Mouse (Mus musculus) limb, embryonic 12.5 days (tissue): Measurements from ENCODE around the gene Espl1. TPM values are rescaled to one million over a fixed set of nuclear protein-coding genes. Genes with fewer than 3 reads are reported as not detected.

Source experiments
- ATAC-seq: fragments of 200-750 bp; cut with Nextera tagmentation; 2 replicates; pipeline ENCODE4 v1.8.0; 2017; ENCODE audit warnings: low read depth, moderate TSS enrichment; ENCODE audit not compliant: insufficient number of reproducible peaks, insufficient read depth, low FRiP score, low TSS enrichment
- H3K27ac ChIP-seq: fragments of 300-500 bp; sonication (generic); 2 replicates; pipeline ENCODE4 v1.5.1; 2016; ENCODE audit warnings: mild to moderate bottlenecking, moderate library complexity
- H3K27me3 ChIP-seq: fragments of 300-500 bp; sonication (generic); 2 replicates; pipeline ENCODE4 v1.6.1; 2016; ENCODE audit warnings: mild to moderate bottlenecking, moderate library complexity
- H3K36me3 ChIP-seq: fragments of 300-500 bp; sonication (generic); 2 replicates; pipeline ENCODE4 v1.6.1; 2016; ENCODE audit warnings: mild to moderate bottlenecking, moderate library complexity
- H3K4me1 ChIP-seq: fragments of 300-500 bp; sonication (generic); replicated peaks from 2 replicates; pipeline ENCODE4 v1.6.1; 2016
- H3K4me2 ChIP-seq: fragments of 300-500 bp; sonication (generic); 2 replicates; pipeline ENCODE4 v1.6.1; 2016; ENCODE audit warnings: mild to moderate bottlenecking, moderate library complexity
- H3K4me3 ChIP-seq: fragments of 300-500 bp; sonication (generic); replicated peaks from 2 replicates; pipeline ENCODE4 v1.5.1; 2016; ENCODE audit warnings: mild to moderate bottlenecking
- H3K9ac ChIP-seq: fragments of 300-500 bp; sonication (generic); replicated peaks from 2 replicates; pipeline ENCODE4 v1.6.1; 2016; ENCODE audit warnings: mild to moderate bottlenecking, moderate library complexity
- H3K9me3 ChIP-seq: fragments of 300-500 bp; sonication (generic); 2 replicates; pipeline ENCODE4 v1.6.1; 2016; ENCODE audit warnings: mild to moderate bottlenecking, moderate library complexity
- WGBS: fragments of 180-500 bp; shearing (Covaris S2); methylation state at CpG from one replicate; pipeline ENCODE4 v1.1.7; 2016; 5-methylcytosine and 5-hydroxymethylcytosine counted together
- polyA plus RNA-seq: library from polyadenylated mRNA; unstranded; fragments of >200 nt; fragmentation: Nextera tagmentation; extraction: Ambion mirVana; gene quantifications from 2 replicates; pipeline ENCODE4 v1.2.1, GENCODE M21; 2016

Espl1 gene
- polyA plus RNA-seq, 1 experiment from 2014 or later: 49.3 TPM

DNA sequence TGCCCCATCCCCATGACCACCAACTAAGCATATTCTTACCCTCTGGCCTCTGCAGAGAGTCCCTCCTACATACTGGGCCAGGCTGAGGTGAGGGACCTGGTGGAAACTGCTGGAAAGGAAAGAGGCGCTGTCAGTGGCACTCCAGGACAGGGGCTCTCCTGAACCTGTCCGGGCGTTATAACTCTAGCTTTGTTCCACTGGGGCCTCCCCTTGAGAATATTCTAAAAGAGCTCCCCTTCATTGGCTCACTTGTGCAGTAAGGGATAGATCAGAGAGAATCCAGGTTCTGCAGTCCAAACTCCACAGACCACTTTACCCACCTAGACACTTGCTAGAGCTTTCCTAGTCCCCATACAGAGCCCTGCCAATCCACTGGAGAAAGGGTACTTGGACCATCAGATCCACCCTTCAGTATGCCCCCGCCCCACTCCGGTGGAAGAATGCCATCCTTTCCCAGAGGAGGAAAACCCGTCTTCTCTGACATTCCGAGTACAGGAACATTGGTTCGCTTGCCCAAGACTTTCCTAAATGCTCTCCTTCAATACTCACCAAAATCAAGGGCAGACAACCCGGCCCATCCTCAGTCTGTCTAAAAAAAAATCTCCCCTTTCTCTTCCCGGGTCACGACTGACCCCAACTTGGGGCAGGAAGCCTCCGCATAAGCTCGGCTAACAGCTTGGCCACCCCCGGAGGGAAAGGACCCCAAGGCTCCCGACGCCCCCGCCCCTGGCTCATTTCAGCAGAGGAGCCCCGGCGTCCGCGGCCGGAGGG lies 39.5 kb upstream of the Espl1 start:
- peak overlapping the region; percentile 92 for H3K4me2 ChIP-seq
- 5% methylated on average over 22 of the region's 22 CpGs for WGBS

DNA sequence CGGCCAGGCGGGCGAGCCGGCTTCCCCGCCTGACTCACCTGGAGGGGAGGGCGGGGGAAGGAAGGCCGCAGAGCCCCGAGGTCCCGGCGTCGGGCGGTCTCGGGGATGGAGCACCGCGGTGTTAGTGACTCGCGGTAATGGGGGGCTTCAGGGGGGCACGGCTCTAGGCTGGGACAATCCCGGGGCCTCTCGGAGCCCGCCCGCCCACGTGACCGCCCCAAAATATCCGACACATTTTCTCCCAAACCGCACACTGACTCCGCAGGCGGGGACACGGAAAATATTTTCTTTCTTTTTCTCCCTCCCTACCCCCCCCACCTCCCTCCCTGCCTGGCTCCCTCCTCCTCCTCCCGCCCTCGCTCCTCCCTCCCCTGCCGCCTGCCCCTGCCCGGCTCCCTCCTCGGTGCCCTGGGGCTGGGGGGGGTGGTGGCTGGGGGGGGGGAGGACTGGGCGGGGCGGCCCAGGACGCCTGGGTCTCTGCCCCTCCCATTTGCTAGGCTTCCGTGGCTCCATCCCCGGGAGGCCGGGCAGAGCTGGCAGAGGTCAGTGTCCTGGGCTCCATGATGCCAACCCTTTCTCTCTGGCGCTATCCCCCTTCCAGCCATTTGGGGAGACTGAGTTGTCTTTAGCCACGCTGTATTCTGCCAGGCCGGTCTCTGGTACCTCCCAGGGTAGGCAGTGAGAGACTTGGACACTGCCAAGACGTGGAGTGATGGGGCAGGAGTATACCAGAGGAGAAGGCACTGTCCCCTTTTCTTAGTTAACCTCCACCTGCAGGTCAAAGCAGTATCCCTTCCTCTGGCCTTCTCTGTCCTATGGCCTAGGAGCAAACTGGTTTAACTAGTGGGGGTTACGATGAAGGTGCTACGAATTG lies 38.6 kb upstream of the Espl1 start, which contains the start of gene Rarg:
Gene Rarg (minus strand): TSS at position 316 of the 874 bp plus-strand sequence.
- H3K27ac ChIP-seq: peak within 1 kb of the TSS; percentile 99
- peak; percentile 39 for ATAC-seq
- WGBS: under 1% methylated on average over 32 of the region's 46 CpGs

More for the DNA sequence above, 39.5 kb upstream of the Espl1 start:
- no peak for ATAC-seq
- Histone ChIP-seq H3K36me3 (peaks cover 29% of the 10 kb centered on the region), H3K27me3 (no peaks in the 10 kb centered on the region), H3K4me1 (peaks cover 80% of the 10 kb centered on the region), H3K9ac (peak overlapping the region; percentile 93), H3K9me3 (no peaks in the 10 kb centered on the region), H3K4me3 (peak overlapping the region; percentile 82), H3K27ac (peak overlapping the region; percentile 99)

DNA sequence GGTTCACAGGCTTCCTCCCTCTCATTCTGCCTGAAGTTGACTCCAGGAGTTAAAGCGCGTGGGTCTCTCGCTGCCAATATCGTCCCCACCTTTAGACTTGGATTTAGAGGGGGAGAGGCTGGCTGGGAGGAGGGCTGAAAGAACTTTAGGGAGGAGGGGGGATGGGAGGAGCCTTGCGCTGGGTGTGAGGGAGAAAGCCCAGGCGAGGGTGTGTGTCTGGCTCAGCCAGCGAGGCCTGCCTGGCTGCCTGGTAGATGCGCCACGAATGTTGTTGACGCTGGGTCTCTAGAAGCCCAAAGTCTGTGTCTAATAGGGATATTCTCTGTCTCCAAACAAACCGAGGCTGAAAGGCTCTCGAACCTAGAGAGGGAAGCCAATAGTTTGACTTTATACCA lies 38.0 kb upstream of the Espl1 start:
- Histone ChIP-seq H3K4me2 (peak overlapping the region; percentile 92), H3K36me3 (peaks cover 15% of the 10 kb centered on the region), H3K4me3 (peak overlapping the region; percentile 82), H3K9me3 (no peaks in the 10 kb centered on the region), H3K27me3 (no peaks in the 10 kb centered on the region), H3K9ac (0 out of 2 replicates have a peak overlapping the region, but pooled peaks have one; percentile 35), H3K27ac (peak overlapping the region; percentile 99), H3K4me1 (peaks cover 77% of the 10 kb centered on the region)
- ATAC-seq: peak; percentile 53; the same call in 1 of the 2 replicates
- 1% methylated on average over 12 of the region's 12 CpGs for WGBS

More for the DNA sequence above, 38.6 kb upstream of the Espl1 start, which contains the start of gene Rarg:
- no peaks in the 10 kb centered on the region for H3K27me3 ChIP-seq
- H3K4me1 ChIP-seq: peaks cover 80% of the 10 kb centered on the region
- peaks cover 21% of the 10 kb centered on the region for H3K36me3 ChIP-seq
- peak within 1 kb of the TSS; percentile 92 for H3K4me2 ChIP-seq
- peak within 1 kb of the TSS; percentile 82 for H3K4me3 ChIP-seq
- no peaks in the 10 kb centered on the region for H3K9me3 ChIP-seq
- H3K9ac ChIP-seq: peak within 1 kb of the TSS; percentile 93

DNA sequence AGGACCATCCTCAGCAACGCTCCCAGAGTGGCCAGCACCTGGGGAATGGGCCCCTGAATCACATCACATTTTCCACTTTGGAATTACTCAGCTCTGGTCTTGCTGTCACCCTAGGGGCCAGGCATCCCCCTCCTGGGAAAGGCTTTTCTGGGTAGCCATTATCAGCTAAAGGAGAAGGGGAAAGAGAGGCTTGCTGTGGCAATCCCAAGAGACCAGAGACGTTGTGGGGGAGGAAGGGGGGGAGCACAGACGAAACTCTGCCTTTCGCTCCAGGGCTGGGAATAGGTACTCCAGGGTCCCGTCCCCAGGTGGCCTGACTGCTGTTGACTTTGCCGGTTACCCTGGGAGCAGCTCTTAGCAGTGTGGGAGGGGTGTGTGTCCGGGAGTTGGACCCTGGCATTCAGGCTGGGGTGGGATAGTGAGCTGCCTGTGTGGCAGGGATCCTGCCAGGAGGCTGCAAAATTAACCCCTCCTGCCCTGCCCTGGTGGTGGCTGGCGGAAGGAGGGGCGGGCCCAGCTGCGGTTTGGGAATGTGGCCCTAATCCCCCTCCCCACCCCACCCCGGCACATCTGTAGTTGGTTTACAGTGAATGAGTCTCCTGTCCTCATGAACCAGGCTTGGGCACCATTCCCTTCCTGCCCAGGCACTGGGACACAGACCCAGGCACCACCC lies 37.3 kb upstream of the Espl1 start:
- ATAC-seq: peak; percentile 19; the same call in 1 of the 2 replicates
- WGBS: 4% methylated on average over 11 of the region's 11 CpGs
- H3K9ac ChIP-seq: peak overlapping the region; percentile 35; the same call in 1 of the 2 replicates

DNA sequence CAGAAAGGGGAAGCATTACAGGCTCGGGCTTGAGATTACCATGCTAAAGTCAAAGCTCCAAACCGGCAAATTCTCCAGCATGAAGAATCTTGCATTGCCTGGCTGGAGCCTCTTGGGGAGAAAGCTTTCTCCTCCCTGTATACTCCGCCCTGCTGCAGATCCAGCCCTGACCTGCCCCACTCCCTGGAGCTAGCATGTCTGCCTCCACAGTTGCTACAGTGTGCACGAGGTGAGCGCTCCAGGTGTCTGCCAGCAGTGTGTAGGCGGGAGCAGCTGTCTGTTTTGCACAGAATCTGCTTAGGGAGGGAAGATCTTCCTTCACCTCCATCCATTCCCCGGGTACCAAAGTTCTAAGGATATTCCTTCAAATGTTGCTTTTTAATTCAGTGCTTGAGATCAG lies 33.5 kb upstream of the Espl1 start:
- no peaks in the 10 kb centered on the region for H3K9me3 ChIP-seq
- H3K4me1 ChIP-seq: peaks cover 42% of the 10 kb centered on the region
- no peaks in the 10 kb centered on the region for H3K27me3 ChIP-seq
- 43% methylated on average over 7 of the region's 7 CpGs for WGBS
- peak overlapping the region; percentile 18; the same call in 1 of the 2 replicates for H3K27ac ChIP-seq
- no peak overlapping the region for H3K4me2 ChIP-seq
- no peaks in the 10 kb centered on the region for H3K36me3 ChIP-seq
- no peak overlapping the region for H3K4me3 ChIP-seq
- no peak for ATAC-seq
- no peak overlapping the region for H3K9ac ChIP-seq

More for the DNA sequence above, 37.3 kb upstream of the Espl1 start:
- Histone ChIP-seq H3K36me3 (peaks cover 9% of the 10 kb centered on the region), H3K27ac (peak overlapping the region; percentile 99), H3K4me3 (peak overlapping the region; percentile 82), H3K4me1 (peaks cover 72% of the 10 kb centered on the region), H3K9me3 (no peaks in the 10 kb centered on the region), H3K4me2 (peak overlapping the region; percentile 92), H3K27me3 (no peaks in the 10 kb centered on the region)

DNA sequence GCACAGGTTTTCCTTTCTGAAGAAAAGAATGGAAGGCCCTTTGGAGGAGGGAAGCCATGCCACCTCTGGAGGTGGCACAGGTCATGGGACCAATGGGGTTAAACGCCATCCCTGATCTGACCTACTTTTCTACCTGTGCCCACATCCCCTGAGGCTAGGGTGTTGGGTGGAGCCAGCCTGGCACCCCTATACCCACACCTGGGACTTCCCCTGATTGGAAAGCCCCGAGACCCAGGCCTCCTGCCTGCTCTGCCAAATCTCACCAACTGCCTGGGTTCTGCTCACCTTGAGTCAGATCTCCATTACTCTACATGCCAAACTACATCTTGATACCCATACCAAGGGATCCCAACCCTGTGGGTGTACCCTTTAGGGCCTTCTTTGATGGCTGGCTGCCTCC lies 33.0 kb upstream of the Espl1 start:
- H3K9me3 ChIP-seq: no peaks in the 10 kb centered on the region
- H3K9ac ChIP-seq: no peak overlapping the region
- H3K4me1 ChIP-seq: peaks cover 37% of the 10 kb centered on the region
- H3K4me3 ChIP-seq: no peak overlapping the region
- no peaks in the 10 kb centered on the region for H3K36me3 ChIP-seq
- 77% methylated on average over 2 of the region's 2 CpGs for WGBS
- no peaks in the 10 kb centered on the region for H3K27me3 ChIP-seq
- H3K4me2 ChIP-seq: no peak overlapping the region
- peak overlapping the region; percentile 18; the same call in 1 of the 2 replicates for H3K27ac ChIP-seq
- ATAC-seq: no peak

DNA sequence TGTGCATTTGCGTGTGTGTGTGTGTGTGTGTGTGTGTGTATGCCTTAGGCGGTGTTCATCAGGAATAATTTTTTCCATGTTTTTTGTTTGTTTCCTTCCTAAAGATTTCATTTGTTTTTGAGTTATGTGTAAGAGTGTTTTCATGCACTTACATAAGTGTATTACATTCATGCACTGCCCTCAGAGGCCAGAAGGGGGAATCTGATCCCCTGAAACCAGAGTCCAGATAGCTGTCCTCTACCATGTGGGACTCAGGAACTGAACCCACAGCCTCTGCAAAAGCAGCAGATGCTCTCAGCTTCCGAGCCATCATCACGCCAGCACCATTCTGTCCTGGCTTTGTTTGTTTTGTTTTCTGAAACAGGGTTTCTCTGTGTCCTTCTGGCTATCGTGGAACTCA lies 30.5 kb upstream of the Espl1 start:
- no peak overlapping the region for H3K9ac ChIP-seq
- H3K27ac ChIP-seq: no peak overlapping the region
- 86% methylated on average over 5 of the region's 5 CpGs for WGBS
- H3K27me3 ChIP-seq: no peaks in the 10 kb centered on the region
- H3K9me3 ChIP-seq: no peaks in the 10 kb centered on the region
- no peak for ATAC-seq
- H3K4me1 ChIP-seq: peaks cover 23% of the 10 kb centered on the region
- no peaks in the 10 kb centered on the region for H3K36me3 ChIP-seq
- H3K4me2 ChIP-seq: no peak overlapping the region
- H3K4me3 ChIP-seq: no peak overlapping the region

DNA sequence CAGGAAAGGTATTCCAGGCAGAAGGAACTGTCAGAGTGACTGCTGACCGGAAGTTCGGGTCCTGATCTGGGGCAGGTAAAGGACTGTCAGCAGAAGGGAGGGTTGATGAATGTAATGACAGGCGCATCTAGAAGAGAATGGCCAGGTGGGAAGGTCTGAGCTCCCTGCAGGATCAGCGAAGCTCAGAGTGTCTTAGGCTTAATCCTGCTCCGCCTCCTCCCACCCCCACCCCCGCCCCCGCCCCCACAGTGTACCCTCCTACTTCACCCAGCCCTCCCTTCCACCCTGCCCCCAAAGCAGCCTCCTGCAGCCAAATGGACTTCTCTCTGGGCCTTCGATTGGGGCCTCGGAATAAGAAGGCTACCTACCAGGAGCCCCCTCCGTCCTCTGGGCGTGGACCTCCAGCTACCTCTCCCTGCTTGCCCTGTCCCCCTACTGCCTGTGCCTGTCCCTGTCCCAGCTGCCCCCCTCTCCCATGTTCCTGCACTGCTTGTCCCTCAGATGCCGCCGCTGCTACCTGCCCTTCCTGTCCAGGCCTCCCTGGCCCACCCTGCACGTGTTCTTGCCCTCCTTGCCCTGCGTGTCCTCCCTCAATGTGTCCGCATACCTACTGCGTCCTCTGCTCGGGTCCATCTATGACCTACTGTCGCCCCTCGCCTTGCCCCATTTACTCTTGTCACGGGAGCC lies 25.6 kb upstream of the Espl1 start, which contains the start of gene Gm9918:
Gene Gm9918 (plus strand): TSS at position 290 of the 687 bp plus-strand sequence.
- H3K9me3 ChIP-seq: no peaks in the 10 kb centered on the region
- no peaks in the 10 kb centered on the region for H3K36me3 ChIP-seq
- peak; percentile 66 for ATAC-seq
- peak within 1 kb of the TSS; percentile 64 for H3K4me2 ChIP-seq
- no peaks in the 10 kb centered on the region for H3K27me3 ChIP-seq
- peak within 1 kb of the TSS; percentile 38 for H3K4me3 ChIP-seq
- H3K4me1 ChIP-seq: peaks cover 18% of the 10 kb centered on the region
- WGBS: 7% methylated on average over 18 of the region's 21 CpGs
- 0 out of 2 replicates have a peak within 1 kb of the TSS, but pooled peaks have one; percentile 12 for H3K27ac ChIP-seq
- H3K9ac ChIP-seq: peak within 1 kb of the TSS; percentile 54

DNA sequence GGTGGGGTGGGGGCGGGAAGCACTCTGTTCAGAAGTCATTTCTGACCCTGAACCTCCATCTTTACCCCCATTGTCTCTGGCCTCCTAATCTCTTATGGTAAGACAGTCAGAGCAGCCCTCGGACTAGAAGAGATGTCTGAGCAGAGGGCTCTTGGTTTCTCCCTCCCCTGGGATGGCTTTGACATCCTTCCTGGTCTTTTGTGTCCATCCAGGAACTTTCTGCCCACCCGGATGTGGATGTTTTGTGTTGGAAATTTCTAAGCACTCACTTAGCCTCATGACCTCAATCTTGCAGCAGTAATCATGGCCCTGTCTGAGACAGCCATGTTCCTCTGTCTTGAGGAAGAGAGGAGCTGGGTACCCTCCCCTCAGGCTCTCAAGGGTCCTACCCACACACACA lies 24.6 kb upstream of the Espl1 start:
- no peak for ATAC-seq
- Histone ChIP-seq H3K27ac (0 out of 2 replicates have a peak overlapping the region, but pooled peaks have one; percentile 12), H3K4me3 (peak overlapping the region; percentile 38), H3K9ac (no peak overlapping the region), H3K36me3 (no peaks in the 10 kb centered on the region), H3K27me3 (no peaks in the 10 kb centered on the region), H3K9me3 (no peaks in the 10 kb centered on the region), H3K4me2 (peak overlapping the region; percentile 64), H3K4me1 (peaks cover 18% of the 10 kb centered on the region)
- 37% methylated on average over 3 of the region's 3 CpGs for WGBS

DNA sequence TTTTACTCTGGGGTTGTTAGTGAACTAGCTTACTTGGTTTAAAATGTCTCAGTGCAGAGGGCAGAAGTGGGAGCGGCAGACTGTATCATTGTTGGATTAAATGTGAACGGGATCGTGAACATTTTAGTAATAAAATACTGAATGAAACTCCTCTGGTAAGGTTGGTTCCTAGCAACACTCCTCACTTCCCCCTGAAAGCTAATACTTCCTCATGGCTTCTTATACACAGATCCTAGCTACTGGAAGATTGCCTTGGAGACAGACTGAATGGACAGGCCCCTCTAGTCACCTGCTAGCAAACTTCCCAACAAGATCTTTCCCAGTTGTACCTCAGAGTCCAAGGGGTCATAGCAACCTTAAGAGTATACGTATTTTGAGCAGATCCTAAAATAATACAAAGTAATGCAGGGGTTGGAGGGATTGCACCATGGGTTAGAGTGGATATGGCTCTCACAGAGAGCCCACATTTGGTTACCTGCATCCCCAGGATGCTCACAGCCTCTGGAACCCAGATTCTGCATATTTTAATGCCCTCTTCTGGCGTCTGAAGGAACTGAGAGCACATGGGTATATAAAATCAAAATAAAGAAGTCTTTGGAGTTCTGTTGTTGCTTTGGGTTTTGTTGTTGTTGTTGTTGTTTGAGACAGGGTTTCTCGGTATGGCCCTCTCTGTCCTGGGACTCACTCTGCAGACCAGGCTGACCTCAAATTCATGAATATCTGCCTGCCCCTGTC lies 21.9 kb upstream of the Espl1 start:
- WGBS: 75% methylated on average over 6 of the region's 6 CpGs
- Histone ChIP-seq H3K4me2 (no peak overlapping the region), H3K27me3 (no peaks in the 10 kb centered on the region), H3K4me3 (no peak overlapping the region), H3K4me1 (peaks cover 20% of the 10 kb centered on the region), H3K9ac (no peak overlapping the region), H3K36me3 (no peaks in the 10 kb centered on the region), H3K9me3 (no peaks in the 10 kb centered on the region), H3K27ac (no peak overlapping the region)
- ATAC-seq: no peak
